Mouse (Mus musculus) cerebellum, adult 2 months (tissue): Measurements from ENCODE around the gene Neurl1b. TPM values are rescaled to one million over a fixed set of nuclear protein-coding genes. Genes with fewer than 3 reads are reported as not detected.

Experiments used
- DNase-seq, 2 experiments: peaks; one replicate each; pipeline ENCODE4 v3.0.0; 2021
- H3K27ac ChIP-seq: fragments of 200-500 bp; 2 replicates; pipeline ENCODE4 v1.5.1; 2012; ENCODE audit warnings: low read length, control low read depth, inconsistent platforms; ENCODE audit not compliant: insufficient read depth
- H3K27me3 ChIP-seq: fragments of 200-500 bp; 2 replicates; pipeline ENCODE4 v1.6.1; 2012; ENCODE audit warnings: inconsistent platforms, mild to moderate bottlenecking, low read length, moderate library complexity; ENCODE audit not compliant: control insufficient read depth, insufficient read depth
- H3K4me1 ChIP-seq: fragments of 200-500 bp; 2 replicates; pipeline ENCODE4 v1.6.1; 2011; ENCODE audit warnings: low read length; ENCODE audit not compliant: control insufficient read depth, insufficient read depth
- H3K4me3 ChIP-seq: fragments of 200-500 bp; replicated peaks from 2 replicates; pipeline ENCODE3; 2011; ENCODE audit warnings: mild to moderate bottlenecking, low read depth, low read length, control low read depth; ENCODE audit not compliant: insufficient read depth
- CTCF ChIP-seq: fragments of 200-500 bp; IDR thresholded peaks from 2 replicates; pipeline ENCODE4 v1.5.1; 2011; ENCODE audit warnings: low read depth, mild to moderate bottlenecking, control low read depth, low read length, moderate library complexity, borderline replicate concordance; ENCODE audit not compliant: insufficient read depth
- POLR2A ChIP-seq: fragments of 200-500 bp; IDR thresholded peaks from 2 replicates; pipeline ENCODE4 v1.6.1; 2011; ENCODE audit warnings: low read length, control low read depth, borderline replicate concordance; ENCODE audit not compliant: insufficient read depth
- WGBS: fragments of 180-500 bp; shearing (Covaris S2); methylation state at CpG from one replicate; pipeline ENCODE4 v1.1.7; 2018; 5-methylcytosine and 5-hydroxymethylcytosine counted together
- polyA plus RNA-seq: library from polyadenylated mRNA; depleted of rRNA; stranded (reverse); fragments of >200 nt; gene quantifications from 2 replicates; pipeline ENCODE4 v1.2.3, GENCODE M21; 2012

The Neurl1b gene
- polyA plus RNA-seq, 1 experiment: 1.1 TPM

GRCm38 (mm10) chr17:26422390-26422789, 7.8 kb downstream of the Neurl1b start:
- WGBS: 81% methylated on average over 6 of the region's 6 CpGs
- Histone ChIP-seq H3K27ac (no peak overlapping the region), H3K4me3 (no peak overlapping the region), H3K4me1 (no peaks in the 10 kb centered on the region), H3K27me3 (no peaks in the 10 kb centered on the region)
- DNase-seq: no peak
- TF ChIP-seq CTCF (no peak), POLR2A (no peak)

GRCm38 (mm10) chr17:26423967-26424641, 9.5 kb downstream of the Neurl1b start:
- H3K4me1 ChIP-seq: no peaks in the 10 kb centered on the region
- no peak overlapping the region for H3K27ac ChIP-seq
- DNase-seq: no peak
- TF ChIP-seq POLR2A (no peak), CTCF (no peak)
- no peaks in the 10 kb centered on the region for H3K27me3 ChIP-seq
- WGBS: 24% methylated on average over 11 of the region's 11 CpGs
- H3K4me3 ChIP-seq: no peak overlapping the region

DNA sequence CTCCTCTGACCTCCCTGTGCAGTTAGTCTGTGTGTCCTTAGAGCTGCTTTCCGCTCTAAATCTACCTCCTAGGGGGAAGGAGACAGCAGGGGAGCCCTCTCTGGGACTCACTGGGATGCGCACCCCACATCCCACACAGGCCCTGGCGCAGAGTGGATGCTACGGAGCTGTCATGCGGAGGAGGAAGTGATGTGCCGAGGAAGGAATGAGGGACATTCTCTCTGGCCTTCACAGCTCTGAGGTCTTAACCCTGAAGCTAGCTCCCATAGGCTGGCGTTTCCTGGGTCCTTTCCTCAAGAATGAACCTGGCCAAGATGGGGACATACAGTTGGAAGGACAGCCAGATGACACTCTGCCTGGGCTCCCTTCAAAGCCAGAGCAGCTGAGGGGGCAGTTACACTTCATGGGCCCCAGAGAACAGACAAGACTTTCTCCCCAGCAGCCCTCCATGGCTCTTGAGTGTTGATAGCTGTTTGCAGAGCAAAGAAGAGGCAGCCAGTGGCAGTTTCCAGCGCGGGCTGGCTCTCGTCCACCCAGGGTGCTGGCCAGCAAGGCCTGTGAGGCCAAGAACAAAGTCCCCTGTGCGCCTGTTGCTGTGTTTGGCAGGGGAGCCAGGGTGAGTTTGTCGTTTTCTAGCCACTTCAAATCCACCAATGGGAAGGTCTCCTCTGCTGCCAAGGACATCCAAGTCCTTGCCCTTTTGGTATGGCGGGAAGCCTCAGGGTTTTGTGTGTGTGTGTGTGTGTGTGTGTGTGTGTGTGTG, 10.5 kb downstream of the Neurl1b start:
- peak in 1 of 2 experiments; percentile 19 for DNase-seq
- H3K27me3 ChIP-seq: no peaks in the 10 kb centered on the region
- no peak overlapping the region for H3K27ac ChIP-seq
- WGBS: 52% methylated on average over 13 of the region's 13 CpGs
- no peak overlapping the region for H3K4me3 ChIP-seq
- H3K4me1 ChIP-seq: no peaks in the 10 kb centered on the region
- no peak for TF ChIP-seq CTCF
- TF ChIP-seq POLR2A: no peak

DNA sequence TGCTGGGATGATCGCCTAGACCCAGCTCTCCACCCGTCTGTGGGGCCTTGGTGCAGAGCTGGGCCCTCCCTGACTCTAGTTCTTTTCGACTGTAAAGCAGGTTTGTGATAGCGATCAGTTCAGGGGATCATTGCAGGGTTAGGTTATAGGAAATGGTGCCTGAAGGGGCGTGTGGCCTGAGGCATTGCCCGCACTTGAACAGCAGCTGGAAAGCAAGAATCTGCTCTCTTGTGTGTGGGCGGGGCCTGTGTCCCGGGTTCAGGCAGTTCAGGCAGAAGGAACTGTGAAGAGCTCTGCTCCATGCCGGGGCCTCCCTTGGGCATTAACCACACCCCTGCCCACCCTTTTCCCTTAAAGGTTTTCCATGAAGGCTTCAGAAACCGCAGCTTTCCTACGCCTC, 18.7 kb downstream of the Neurl1b start:
- 79% methylated on average over 11 of the region's 11 CpGs for WGBS
- TF ChIP-seq POLR2A: no peak
- no peak for TF ChIP-seq CTCF
- Histone ChIP-seq H3K4me3 (no peak overlapping the region), H3K4me1 (no peaks in the 10 kb centered on the region), H3K27me3 (0 out of 2 replicates have a peak, but pooled peaks cover 1% of the 10 kb centered on the region), H3K27ac (no peak overlapping the region)
- DNase-seq: no peak

GRCm38 (mm10) chr17:26437089-26437815, 22.6 kb downstream of the Neurl1b start:
- no peak for DNase-seq
- WGBS: 92% methylated on average over 14 of the region's 14 CpGs

GRCm38 (mm10) chr17:26439001-26439400, 24.4 kb downstream of the Neurl1b start:
- Histone ChIP-seq H3K27me3 (peaks cover 5% of the 10 kb centered on the region; the same call in 1 of the 2 replicates), H3K4me3 (no peak overlapping the region), H3K27ac (no peak overlapping the region), H3K4me1 (no peaks in the 10 kb centered on the region)
- 30% methylated on average over 52 of the region's 52 CpGs for WGBS
- TF ChIP-seq POLR2A (no peak), CTCF (no peak)
- DNase-seq: no peak

More at GRCm38 (mm10) chr17:26437089-26437815, 22.6 kb downstream of the Neurl1b start:
- Histone ChIP-seq H3K4me1 (no peaks in the 10 kb centered on the region), H3K27me3 (peaks cover 5% of the 10 kb centered on the region; the same call in 1 of the 2 replicates), H3K4me3 (no peak overlapping the region), H3K27ac (no peak overlapping the region)
- TF ChIP-seq POLR2A (no peak), CTCF (no peak)

- Histone ChIP-seq H3K4me1 (no peaks in the 10 kb centered on the region), H3K4me3 (no peak overlapping the region), H3K27me3 (peaks cover 4% of the 10 kb centered on the region; the same call in 1 of the 2 replicates), H3K27ac (no peak overlapping the region)
- TF ChIP-seq POLR2A (no peak), CTCF (no peak)
- DNase-seq: no peak
- WGBS: 92% methylated on average over 10 of the region's 10 CpGs
These were observed 26.4 kb downstream of the Neurl1b start for GRCm38 (mm10) chr17:26441024-26441423.

GRCm38 (mm10) chr17:26442197-26442596, 27.6 kb downstream of the Neurl1b start:
- 91% methylated on average over 6 of the region's 6 CpGs for WGBS
- Histone ChIP-seq H3K27ac (no peak overlapping the region), H3K4me1 (no peaks in the 10 kb centered on the region), H3K4me3 (no peak overlapping the region), H3K27me3 (peaks cover 4% of the 10 kb centered on the region; the same call in 1 of the 2 replicates)
- DNase-seq: no peak
- no peak for TF ChIP-seq CTCF
- TF ChIP-seq POLR2A: no peak
